Mouse (Mus musculus) CH12.LX (cell line): ENCODE results near the gene Hgd.

Experiments used
- CTCF ChIP-seq, 2 experiments: IDR thresholded peaks in 1 of 2; conservative IDR thresholded peaks in 1 of 2; 2 replicates each; pipeline ENCODE4 v1.5.1; 2011 to 2012; ENCODE audit warnings: low read depth in 2 of 2, low read length in 2 of 2, improper control_type of control experiment in 1 of 2, inconsistent platforms in 1 of 2, mild to moderate bottlenecking in 1 of 2, moderate library complexity in 1 of 2
- GABPA ChIP-seq: IDR thresholded peaks from 2 replicates; pipeline ENCODE4 v1.6.1; 2012; ENCODE audit warnings: low read depth, low read length, improper control_type of control experiment, inconsistent platforms; ENCODE audit not compliant: insufficient replicate concordance
- KAT2A ChIP-seq: IDR thresholded peaks from 2 replicates; pipeline ENCODE4 v1.6.1; 2012; ENCODE audit warnings: low read length, improper control_type of control experiment, inconsistent platforms; ENCODE audit not compliant: insufficient replicate concordance
- MXI1 ChIP-seq: IDR thresholded peaks from 2 replicates; pipeline ENCODE4 v1.6.1; 2011; ENCODE audit warnings: mild to moderate bottlenecking, low read depth, low read length, improper control_type of control experiment
- PAX5 ChIP-seq: IDR thresholded peaks from 2 replicates; pipeline ENCODE4 v1.6.1; 2012; ENCODE audit warnings: low read length, inconsistent platforms, mixed read lengths
- POLR2AphosphoS2 ChIP-seq: IDR thresholded peaks from 2 replicates; pipeline ENCODE4 v1.6.1; 2011; ENCODE audit warnings: low read depth, low read length, improper control_type of control experiment
- TCF12 ChIP-seq: IDR thresholded peaks from 2 replicates; pipeline ENCODE4 v1.6.1; 2014; ENCODE audit warnings: low read depth, mild to moderate bottlenecking, inconsistent platforms, low read length, improper control_type of control experiment
- ZC3H11A ChIP-seq: IDR thresholded peaks from 2 replicates; pipeline ENCODE4 v1.6.1; 2012; ENCODE audit warnings: low read depth, mild to moderate bottlenecking, inconsistent platforms, low read length, improper control_type of control experiment
- ZKSCAN1 ChIP-seq: IDR thresholded peaks from 2 replicates; pipeline ENCODE4 v1.6.1; 2012; ENCODE audit warnings: low read depth, inconsistent platforms, low read length, improper control_type of control experiment, borderline replicate concordance
- ZNF384 ChIP-seq: IDR thresholded peaks from 2 replicates; pipeline ENCODE4 v1.6.1; 2012; ENCODE audit warnings: low read depth, low read length, improper control_type of control experiment, inconsistent platforms

DNA sequence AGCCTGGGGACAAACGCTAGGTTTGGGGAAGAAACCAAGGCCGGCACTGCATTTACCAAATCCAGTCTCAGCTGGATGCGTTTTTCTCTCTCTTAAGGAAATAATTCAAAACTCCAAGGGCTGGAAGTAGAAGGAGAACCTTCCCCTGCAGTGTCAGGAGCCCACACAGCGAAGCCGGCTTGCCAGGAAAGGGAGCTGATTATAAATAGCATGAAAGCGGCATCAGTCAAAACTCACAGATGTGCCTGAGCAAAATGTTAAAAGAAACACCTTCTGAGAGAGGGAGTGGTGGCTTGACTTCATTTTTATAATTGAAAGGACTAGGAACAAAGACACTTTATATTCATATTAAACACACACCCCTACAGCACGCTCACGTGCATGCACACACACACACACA lies 30.4 kb downstream of the Hgd start:
- no peak for TF ChIP-seq CTCF (conservative IDR thresholded peaks at IDR 0.05 in 1 of 2, IDR thresholded peaks at IDR 0.05 in 1 of 2; ENCODE audit: low read depth in 2 of 2, low read length in 2 of 2)
- TF ChIP-seq ZC3H11A, result no peak
- no peak for TF ChIP-seq KAT2A
- TF ChIP-seq PAX5, result no peak
- TF ChIP-seq TCF12, result no peak
- TF ChIP-seq GABPA, result no peak
- TF ChIP-seq ZNF384, result no peak
- TF ChIP-seq ZKSCAN1, result no peak
- no peak for TF ChIP-seq POLR2AphosphoS2
- TF ChIP-seq MXI1, result no peak
